Mouse (Mus musculus): ENCODE data around the gene Obp1b. TPM values are rescaled to one million over a fixed set of nuclear protein-coding genes. Genes with fewer than 3 reads are reported as not detected.
"Not testable (repeated sequence)": the region's sequence is repeated elsewhere in the genome, so short reads cannot be mapped to it uniquely, and the experiment has no call there.

The Obp1b gene
- total RNA-seq (2021) = not detected in 2 replicates
- long read RNA-seq = 0 reads

DNA sequence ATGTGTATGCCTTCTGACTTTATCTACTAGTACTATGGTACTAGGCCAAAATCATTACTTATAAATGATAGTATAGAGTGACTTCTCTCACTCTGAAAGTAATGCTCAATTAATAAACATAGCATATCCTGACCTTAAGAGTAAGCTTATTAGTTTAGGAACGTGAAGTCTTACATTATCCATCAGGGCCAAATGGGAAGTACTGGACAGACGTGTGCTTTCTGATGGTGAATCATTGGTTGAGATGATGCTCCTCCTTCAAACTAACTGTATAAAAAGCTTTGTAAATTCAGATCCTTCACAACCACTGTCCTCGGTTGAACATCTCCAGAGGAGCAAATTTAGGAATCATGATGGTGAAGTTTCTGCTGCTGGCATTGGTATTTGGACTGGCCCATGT, at the start of gene Obp1b:
Gene Obp1b, plus strand, starts transcription at position 301 of the 400 bp plus-strand sequence.
- DNase-seq = not testable (repeated sequence)

DNA sequence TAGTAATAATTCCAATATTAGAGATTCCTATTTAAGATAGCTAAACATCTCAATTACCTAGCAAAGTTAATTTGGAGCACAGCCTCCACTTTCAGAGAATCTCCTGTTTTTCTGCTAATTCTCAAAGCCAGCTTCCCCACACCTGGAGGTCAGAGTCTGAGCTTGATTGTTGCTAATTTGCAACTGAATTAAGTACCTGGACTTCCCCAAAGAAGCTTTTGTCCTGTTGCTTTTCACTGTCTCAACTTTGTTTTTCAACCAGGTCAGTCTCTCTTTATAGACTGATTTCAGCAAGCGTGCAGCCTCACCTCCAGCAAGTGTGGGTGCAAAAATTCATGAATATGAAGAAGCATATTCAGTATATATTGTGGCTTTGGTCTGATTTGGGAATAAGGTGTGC, 15.6 kb downstream of the Obp1b start:
- not testable (repeated sequence) for DNase-seq

DNA sequence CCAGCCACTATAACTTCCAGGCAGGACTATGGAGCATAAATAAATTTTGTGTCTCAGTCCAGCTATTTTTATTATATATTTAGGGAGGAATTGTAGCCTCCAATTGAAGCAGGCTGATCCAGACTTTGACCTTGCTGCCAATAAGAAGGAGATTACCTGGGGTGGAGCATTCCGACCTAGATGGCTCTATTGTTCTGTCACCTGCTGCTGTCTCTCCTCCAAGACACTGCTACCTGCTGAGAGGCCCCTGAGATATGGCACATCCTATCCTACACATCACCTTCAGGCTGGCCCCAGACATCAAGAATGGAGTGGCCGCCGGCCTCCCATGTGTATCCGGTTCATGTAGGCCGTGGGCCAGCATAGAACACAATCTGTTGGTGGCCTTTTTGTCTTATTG, 16.3 kb downstream of the Obp1b start:
- DNase-seq = no peak

Other genes with a start within 250 kb of the Obp1b start
- not detected in 2 replicates for gene Obp1a, start 95.4 kb upstream of the Obp1b start, total RNA-seq (2021)
- not detected in 2 replicates for gene Gm5938, start 61.3 kb upstream of the Obp1b start, total RNA-seq (2021)
- not detected in 2 replicates for gene Gm14743, start 59.1 kb downstream of the Obp1b start, total RNA-seq (2021)
- not detected in 2 replicates for gene 4930480E11Rik, start 182.9 kb downstream of the Obp1b start, total RNA-seq (2021)

Measured in adrenal gland, postnatal 25 days (tissue).